Mouse (Mus musculus) spleen, adult 18-20 months (tissue): Measurements from ENCODE around the gene Tubb2a.
A peak's percentile ranks its signal among the peaks of the same experiment; 100 is the strongest.

Source experiments
- DNase-seq, 2 experiments: peaks; one replicate each; pipeline ENCODE4 v3.0.0; 2022; ENCODE audit warnings: mixed read lengths in 2 of 2

The Tubb2a gene

GRCm38 (mm10) chr13:34047526-34047925 is 30.3 kb downstream of the Tubb2a start:
- DNase-seq: no peak

- DNase-seq: peak; percentile 27 to 44
Measured at GRCm38 (mm10) chr13:34046421-34047012, 31.3 kb downstream of the Tubb2a start.

- no peak for DNase-seq
Measured at GRCm38 (mm10) chr13:34045511-34046249, 32.1 kb downstream of the Tubb2a start.

DNA sequence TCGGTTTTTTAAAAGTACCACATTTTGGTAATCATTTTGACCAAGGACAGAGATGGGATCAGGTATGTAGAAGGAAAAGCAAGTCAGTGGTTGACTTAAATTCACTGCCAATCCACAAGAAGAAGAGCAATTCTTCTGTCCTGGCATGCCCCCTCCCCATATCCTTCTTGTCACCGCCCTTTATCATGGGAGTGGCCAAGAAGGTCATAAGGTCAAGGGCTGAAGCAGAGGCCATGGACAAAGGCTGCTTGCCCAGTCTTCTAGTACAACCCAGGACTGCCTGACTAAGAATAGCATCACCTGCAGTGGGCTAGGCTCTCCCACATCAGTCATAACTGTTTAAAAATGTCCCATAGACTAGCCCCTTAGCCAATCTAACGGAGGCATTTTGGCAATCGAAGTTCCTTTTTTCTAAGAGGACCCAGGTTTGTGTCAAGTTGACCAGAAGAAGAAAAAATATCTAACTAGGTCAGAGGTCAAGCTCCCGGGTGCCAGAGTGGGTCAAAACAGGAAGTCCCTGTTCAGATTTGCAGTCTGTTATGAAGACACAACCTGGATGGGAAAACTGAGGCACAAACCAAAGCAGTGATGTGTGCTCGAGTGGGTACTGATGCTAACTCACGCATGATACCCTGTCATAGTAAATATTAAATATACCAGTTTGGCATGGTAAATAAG is 34.0 kb downstream of the Tubb2a start:
- DNase-seq: no peak

DNA sequence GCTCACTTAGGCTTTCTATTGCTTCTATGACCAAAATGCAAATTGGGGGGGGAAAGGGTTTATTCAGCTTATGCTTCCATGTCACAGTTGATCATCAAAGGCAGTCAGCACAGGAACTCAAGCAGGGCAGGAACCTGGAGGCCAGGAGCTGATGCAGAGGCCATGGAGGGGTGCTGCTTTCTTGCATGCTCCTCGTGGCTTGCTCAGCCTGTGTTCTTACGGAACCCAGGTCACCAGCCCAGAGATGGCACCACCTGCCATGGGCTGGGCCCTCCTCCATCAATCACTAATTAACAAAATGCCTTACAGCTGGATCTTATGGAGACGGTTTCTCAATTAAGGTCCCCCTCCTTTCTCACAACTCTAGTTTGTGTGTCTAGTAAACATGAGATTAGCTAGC is 37.7 kb downstream of the Tubb2a start:
- no peak for DNase-seq

DNA sequence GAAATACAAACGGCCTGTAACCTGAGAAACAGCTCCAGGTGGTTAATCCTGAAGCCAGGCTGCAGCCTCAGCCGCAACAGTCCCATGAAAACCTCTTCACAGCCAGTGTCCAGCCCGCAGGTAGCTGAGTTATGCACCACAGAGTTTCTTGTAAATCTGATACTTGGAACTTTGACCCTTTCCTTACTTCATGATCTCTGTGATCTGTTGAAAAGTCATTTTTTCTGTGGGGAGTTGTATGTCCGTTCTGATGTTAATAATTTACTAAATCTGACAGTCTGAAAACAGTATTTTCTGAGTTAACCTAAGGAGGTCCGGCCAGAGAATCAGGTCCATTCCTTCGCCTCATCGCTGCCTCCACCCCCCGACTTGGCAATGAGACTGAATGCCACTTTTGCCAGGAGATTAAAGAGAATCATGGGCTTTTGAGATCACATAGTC is 38.9 kb downstream of the Tubb2a start:
- DNase-seq: no peak

- DNase-seq: no peak
Measured at GRCm38 (mm10) chr13:34038056-34038432, 39.8 kb downstream of the Tubb2a start.

- peak; percentile 76 to 83 for DNase-seq
Measured at GRCm38 (mm10) chr13:34037172-34038055, 40.4 kb downstream of the Tubb2a start, which contains the start of gene Bphl. Gene Bphl (plus strand): TSS chr13:34037597.

DNA sequence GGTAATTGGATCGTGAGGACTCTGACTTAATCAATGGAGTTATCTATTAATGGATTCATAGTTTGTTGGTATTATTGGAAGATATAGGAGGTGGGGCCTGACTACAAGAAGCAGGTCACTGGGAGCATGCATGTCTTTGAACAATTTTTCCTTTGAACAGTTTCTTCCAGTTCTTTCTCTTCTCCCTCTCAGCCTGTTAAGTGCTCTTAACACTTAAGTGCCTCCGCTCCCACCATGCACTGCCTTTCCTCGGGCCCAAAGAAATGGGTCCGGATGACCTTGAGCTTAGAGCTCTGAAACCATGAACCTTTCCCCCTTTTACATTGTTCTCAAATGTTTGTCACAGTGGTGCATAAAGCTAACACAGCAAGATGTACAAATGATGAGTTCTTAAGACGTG is 41.1 kb downstream of the Tubb2a start:
- DNase-seq: no peak

DNA sequence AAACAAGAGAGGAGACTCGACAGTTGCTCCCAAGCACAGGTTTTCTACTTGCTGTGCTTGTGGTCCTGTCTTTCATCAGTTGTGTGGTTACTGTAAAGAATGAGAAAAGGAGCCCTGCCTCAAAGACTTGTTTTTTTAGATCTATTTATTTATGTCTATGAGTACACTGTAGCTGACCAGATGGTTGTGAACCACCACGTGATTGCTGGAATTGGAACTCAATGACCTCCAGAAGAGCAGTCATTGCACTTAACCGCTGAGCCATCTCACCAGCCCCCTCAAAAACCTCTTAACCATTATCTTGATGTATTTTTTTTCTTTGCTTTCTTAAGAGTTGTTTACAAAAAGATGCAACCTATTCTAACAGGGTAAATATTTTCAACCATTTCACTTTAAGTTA is 42.4 kb downstream of the Tubb2a start:
- no peak for DNase-seq

GRCm38 (mm10) chr13:34032041-34032440 is 45.8 kb downstream of the Tubb2a start:
- DNase-seq: no peak
